Mouse (Mus musculus) left cerebral cortex, adult 8-10 months (tissue): Measurements from ENCODE around the gene Nlrp14. TPM values are rescaled to one million over a fixed set of nuclear protein-coding genes. Genes with fewer than 3 reads are reported as not detected.
"Not testable (repeated sequence)": the region's sequence is repeated elsewhere in the genome, so short reads cannot be mapped to it uniquely, and the experiment has no call there.

ENCODE experiments used
- DNase-seq, 2 experiments: peaks; one replicate each; pipeline ENCODE4 v3.0.0; 2022; ENCODE audit warnings: low spot score in 2 of 2
- total RNA-seq, 4 experiments: library from RNA; stranded (reverse); gene quantifications; 2 replicates each; pipeline ENCODE4 v1.2.4; 2022

Gene Nlrp14
- total RNA-seq: not detected

DNA sequence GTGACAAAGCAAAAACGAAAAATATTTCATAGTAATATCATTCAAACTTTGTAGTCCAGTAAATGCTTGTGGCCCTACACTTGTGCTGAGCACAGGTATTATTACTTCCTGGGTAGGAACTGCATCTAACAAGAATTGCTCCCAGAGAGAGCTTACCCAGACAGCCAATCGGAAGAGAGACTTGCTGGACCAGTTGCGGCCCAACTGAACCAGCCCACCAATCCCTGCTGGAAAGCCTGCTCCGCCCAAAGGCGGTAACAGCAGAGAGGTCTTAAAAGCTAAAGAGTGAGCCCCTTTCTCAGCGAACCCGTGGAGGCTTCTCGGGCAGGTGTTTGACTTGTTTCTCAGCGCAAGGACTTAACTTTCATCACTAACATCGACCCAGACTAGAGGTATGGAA, at the start of gene Nlrp14:
Nlrp14 (plus strand) TSS at position 301 of the 400 bp plus-strand sequence.
- DNase-seq: no peak

DNA sequence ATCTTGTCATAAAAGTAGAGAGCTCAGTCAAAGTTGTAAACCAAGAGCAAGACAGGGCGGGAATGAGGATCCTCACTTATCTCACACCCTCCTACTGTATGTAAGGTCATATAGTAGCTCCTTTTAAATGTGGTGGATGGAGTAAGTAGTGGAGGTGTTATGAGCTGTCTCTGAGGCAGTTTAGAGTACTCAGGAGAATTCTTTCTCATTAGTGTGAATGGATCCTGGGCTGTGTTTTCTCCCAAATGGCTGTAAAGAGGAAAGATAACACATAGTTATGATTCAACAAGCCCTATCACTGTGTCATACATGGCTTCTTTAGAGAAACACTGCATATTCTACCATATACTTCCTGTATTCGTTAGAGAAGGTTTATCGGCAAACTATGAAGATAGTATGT, 35.8 kb upstream of the Nlrp14 start, which contains the start of gene Olfr715:
Olfr715 (minus strand) TSS at position 101 of the 400 bp plus-strand sequence.
- not testable (repeated sequence) for DNase-seq

DNA sequence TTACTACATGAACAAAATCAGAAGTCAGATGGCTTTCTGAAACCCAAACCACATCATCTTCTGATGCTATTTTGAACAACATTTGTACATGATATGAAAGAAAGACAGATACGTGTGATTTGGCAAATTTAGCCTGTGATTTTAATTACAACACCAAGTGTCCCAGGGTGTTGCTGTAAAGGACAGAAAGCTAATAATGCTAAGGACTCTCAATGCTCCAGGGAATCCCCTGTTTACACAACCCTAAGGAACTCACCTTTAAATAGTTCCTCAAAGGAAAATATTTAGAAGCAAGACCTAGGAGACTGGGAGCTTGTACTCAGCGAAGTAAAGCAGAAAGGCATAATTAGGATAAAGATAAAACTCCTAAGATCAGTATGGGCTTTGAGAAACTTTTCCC, 28.8 kb upstream of the Nlrp14 start, which contains the start of gene Olfr716:
Olfr716 (plus strand) TSS at position 301 of the 400 bp plus-strand sequence.
- not testable (repeated sequence) for DNase-seq

DNA sequence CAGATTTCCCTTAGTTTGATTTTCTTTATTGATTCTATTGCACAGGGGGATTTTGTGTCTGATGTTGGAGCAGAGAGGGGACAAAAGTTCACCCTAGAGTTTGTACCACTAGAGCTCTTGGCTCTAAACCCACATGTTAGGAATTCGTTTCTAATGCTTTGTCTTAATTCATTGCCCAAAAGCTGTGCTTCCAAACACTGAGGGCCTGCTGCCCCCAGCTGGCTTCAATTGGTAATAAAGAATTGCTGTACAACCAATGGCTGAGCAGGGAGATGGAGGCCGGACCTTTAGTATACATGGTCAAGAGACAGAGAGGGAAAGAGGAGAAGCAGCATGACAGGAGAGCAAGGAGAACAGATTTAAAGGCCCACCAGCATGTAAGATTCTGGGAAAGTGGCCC, 13.6 kb downstream of the Nlrp14 start:
- DNase-seq: no peak

DNA sequence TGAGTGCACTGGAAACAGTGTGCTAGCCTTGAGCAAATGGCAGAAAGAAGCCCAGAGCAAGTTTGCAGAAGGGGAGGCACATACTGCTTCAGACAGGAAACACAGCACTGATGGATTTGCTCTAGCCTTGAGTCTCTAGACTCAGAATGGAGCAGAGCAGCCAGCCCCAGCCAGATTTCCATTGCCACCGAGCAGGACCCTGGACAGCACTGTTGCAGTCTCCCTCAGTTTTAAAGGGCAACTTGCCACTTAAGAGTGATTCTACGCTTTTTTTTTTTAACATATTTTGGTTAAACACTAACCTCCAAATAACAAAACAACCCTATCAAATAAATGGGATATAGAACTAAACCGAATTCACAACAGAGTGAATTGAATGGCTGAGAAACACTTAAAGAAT, 35.0 kb downstream of the Nlrp14 start:
- DNase-seq: no peak

DNA sequence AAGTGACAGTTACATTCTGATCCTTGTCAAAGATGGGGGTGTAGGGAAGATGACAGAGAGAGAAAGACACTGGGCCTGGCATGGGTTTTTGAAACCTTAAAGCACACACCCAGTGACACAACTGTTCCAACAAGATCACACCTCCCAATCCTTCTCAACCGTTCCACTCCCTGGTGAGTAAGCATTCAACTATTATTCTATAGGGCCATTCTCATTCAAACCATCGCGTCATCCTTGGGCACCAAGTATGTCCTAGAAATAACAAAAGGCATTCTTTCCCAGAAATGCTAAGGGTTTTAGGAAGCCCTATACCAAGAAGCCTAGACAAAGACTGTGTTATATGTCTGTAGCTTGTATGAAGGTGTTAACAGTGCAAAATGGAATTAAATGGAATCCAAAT, 41.1 kb downstream of the Nlrp14 start:
- no peak for DNase-seq

DNA sequence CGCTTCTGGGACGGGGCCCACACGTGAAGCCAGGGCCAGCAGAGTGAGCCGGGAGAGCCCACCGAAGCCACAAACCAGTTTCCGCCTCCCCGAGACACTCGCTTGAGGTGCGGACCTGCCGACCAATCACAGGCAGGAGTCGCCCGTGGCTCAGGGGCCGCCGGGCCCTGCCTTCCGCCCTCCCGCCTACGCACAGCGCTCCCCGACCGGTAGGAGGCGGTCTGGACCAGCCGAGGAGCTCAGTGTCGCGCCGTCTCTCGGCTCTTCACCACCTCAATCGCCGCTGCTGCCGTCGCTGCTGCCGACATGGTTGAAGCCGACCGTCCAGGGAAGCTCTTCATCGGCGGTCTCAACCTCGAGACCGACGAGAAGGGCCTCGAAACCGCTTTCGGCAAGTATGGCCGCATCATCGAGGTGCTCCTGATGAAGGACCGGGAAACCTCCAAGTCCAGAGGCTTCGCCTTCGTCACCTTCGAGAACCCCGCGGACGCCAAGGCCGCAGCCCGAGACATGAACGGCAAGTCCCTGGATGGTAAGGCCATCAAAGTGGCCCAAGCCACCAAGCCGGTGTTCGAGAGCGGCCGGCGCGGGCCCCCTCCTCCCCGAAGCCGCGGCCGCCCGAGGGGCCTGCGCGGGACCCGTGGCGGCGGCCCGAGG, 42.5 kb downstream of the Nlrp14 start, which contains the start of gene Rbmxl2:
Rbmxl2 (plus strand) TSS at position 242 of the 657 bp plus-strand sequence.
- no peak for DNase-seq

DNA sequence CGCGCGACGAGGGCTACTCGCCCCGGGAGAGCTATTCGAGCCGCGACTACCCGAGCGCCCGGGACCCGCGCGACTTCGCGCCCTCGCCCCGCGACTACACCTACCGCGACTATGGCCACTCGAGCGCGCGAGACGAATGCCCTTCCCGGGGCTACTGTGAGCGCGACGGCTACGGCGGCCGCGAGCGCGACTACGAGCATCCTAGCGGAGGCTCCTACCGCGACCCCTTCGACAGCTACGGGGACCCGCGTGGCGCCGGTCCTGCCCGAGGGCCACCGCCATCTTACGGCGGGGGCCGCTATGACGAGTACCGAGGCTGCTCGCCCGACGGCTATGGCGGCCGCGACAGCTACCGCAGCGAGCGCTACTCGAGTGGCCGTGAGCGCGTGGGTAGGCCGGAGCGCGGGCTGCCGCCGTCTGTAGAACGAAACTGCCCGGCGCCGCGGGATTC, 43.4 kb downstream of the Nlrp14 start:
- DNase-seq: no peak

DNA sequence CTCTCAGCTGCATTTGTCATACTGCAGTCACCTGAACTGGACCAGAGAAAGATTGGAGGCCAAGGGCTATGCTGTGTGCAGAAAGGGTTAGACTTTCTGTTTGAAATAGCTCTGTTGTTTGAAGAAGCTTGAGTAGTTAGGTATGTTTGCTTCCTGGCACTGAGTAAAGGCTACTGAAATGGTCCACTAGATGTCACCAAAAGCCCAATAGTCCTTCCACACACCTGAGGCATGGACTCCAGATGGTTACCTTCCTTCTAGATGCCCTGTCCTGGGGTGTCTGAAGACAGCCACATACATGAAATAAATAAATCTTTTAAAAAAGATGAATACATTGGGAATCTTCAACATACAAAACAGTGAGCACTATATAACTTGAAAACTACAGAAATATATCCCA, 48.9 kb downstream of the Nlrp14 start:
- DNase-seq: no peak

DNA sequence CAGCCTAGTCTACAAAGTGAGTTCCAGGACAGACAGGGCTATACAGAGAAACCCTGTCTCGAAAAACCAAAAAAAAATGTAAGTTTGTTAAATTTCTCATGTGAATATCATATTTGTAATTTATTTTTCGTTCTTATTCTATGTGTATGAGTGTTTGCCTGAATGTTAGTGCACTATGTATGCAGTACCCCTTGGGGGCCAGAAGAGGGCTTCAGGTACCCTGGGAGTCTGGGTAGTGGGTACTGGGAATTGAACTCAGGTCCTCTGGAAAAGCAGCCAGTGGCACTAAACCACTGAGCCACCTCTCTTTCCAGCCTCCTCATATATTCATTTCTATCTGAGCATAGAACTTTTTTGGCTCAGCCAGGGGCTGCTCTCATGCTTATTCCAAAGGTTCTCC, 50.1 kb downstream of the Nlrp14 start:
- no peak for DNase-seq

DNA sequence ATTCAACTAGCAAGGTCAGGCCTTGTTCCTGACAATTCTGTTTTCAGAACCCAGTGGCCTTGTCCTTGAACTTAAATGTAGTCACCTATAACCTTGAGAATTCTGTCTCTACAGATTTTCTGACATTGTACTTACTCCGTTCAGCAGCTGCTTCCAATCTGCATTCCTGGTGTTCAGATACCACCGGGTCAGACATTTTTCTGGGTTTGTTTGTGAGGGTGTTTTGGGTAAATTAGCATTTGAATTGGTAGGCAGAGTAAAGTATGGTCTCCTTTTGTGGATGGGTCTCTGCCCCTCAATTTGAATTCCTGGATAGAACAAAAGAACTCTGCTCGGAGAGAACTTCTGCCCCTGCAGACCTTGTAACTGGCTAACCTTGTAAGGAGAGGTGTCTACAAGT, 70.1 kb downstream of the Nlrp14 start:
- no peak for DNase-seq

DNA sequence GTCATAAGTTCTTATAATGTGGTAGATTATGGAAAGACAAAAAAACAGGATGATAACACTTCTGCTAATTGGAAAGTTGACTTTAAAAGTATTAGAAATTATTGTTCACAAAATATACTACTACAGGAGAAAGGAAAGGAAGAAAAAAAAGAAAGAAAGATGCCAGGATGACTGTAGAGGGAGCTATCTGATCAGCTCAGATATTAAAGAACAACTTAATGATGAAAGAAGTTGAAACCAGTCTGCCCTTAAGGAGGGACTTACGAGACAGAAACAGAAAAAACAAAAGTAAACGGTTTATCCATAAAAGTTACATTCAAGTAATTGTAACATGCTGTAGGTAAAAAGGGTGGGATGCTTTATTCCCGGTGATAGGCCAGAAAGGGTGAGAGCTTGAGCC, 70.7 kb downstream of the Nlrp14 start:
- DNase-seq: no peak

DNA sequence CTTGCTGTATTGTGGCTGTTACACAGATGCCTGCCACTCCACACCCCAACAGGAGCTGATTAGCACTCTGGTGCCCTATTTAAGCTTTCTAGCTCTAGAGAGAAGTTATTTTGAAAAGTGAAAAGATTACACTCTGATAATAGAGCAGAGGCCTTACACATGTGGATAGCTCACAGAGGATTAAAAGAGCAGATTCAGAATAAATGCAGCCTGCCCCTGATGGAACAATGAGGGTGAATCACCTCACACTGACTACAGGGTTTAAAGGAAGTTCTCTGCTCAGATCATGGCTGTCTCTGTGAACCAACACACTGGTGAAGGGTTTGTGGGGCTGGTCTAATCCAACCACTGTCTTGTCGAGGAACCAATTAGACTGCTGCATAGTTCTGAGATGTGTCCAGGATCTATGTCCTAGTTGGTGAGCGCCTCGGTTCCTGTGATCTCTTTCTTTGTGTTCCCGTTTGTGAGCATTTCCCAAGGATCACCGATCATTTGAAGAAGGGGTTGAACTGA, 74.6 kb downstream of the Nlrp14 start:
- DNase-seq: no peak

Other genes starting within 250 kb of the Nlrp14 start
- gene Olfr709-ps1, start 234.8 kb upstream of the Nlrp14 start, total RNA-seq: under 1 TPM in 1 of 4 experiments, not detected in 3; 0.14 TPM
- not detected for gene Olfr710, start 218.7 kb upstream of the Nlrp14 start, total RNA-seq
- not detected for gene Olfr6, start 203.1 kb upstream of the Nlrp14 start, total RNA-seq
- gene Olfr711, start 191.5 kb upstream of the Nlrp14 start, total RNA-seq: not detected
- under 1 TPM in 1 of 4 experiments, not detected in 3; 0.05 TPM for gene Olfr2, start 160.9 kb upstream of the Nlrp14 start, total RNA-seq
- gene Olfr713, start 135.8 kb upstream of the Nlrp14 start, total RNA-seq: not detected
- not detected for gene Olfr714, start 96.0 kb upstream of the Nlrp14 start, total RNA-seq
- not detected for gene Olfr17, start 73.8 kb upstream of the Nlrp14 start, total RNA-seq
- gene Olfr715b, start 56.6 kb upstream of the Nlrp14 start, total RNA-seq: not detected
- gene Olfr715, start 35.9 kb upstream of the Nlrp14 start, total RNA-seq: not detected
- not detected for gene Olfr716, start 28.7 kb upstream of the Nlrp14 start, total RNA-seq
- gene Rbmxl2, start 42.5 kb downstream of the Nlrp14 start, total RNA-seq: not detected
- gene Syt9, start 203.7 kb downstream of the Nlrp14 start, total RNA-seq: 10 to 100 TPM; 10.8 to 12.7 (median 10.9) TPM